Mouse (Mus musculus) frontal cortex, postnatal 36 days (tissue): ENCODE measurements around the gene Olfr1013.

Experiments
- DNase-seq, 2 experiments: peaks; one replicate each; pipeline ENCODE4 v3.0.0; 2022; ENCODE audit warnings: low spot score in 2 of 2

Gene Olfr1013

GRCm38 (mm10) chr2:85766798-85767197, at the start of gene Olfr1013:
Gene Olfr1013 (plus strand): TSS chr2:85767098.
- DNase-seq = no peak

DNA sequence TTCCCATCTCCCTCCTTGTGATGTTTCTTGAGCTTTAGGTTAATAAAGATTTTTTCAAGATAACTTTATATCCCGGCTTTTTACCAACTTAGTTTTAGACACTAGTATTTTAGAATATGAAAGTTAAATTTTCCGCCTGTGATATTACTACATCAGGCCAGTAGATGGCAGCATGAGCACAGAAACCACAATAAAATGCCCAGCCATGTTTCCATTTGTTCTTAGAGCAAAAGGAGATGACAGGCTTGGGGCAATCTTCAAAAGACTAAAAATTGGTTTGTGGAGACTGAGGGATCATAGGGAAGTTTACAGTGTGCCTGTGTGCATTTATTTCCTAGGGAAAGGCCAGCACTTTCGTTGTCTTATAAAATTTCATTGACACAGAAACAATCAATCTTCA, 41.1 kb upstream of the Olfr1013 start:
- peak; percentile 6 to 36 for DNase-seq

- DNase-seq = no peak
These were observed 13.1 kb upstream of the Olfr1013 start for GRCm38 (mm10) chr2:85753822-85754221.

- no peak for DNase-seq
These were observed 4.2 kb upstream of the Olfr1013 start, which contains the start of gene Olfr1012 for GRCm38 (mm10) chr2:85762666-85763065. Gene Olfr1012 (minus strand): TSS chr2:85762766.

GRCm38 (mm10) chr2:85772413-85772812, 5.5 kb downstream of the Olfr1013 start, which contains the start of gene Olfr1014:
Gene Olfr1014 (plus strand): TSS chr2:85772713.
- DNase-seq = no peak

DNA sequence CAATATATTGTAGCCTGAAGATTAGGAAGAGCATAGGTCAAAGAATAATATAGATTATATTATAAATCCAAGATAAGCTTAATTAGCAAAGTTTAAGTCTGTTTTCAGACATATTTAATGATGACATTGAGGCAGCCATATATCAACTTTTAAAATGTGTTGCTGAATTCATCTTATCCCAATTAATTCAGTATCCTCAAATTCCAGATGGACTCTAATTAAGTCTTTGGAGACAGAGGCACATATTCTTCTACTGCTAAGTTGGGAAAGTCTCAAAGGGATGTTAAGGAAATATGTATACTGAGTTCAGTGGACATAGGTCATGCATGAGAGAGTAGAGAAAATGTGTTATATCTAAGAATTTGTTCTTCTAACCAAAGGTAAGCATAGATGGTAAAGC, 14.8 kb downstream of the Olfr1013 start, which contains the start of gene Olfr1015:
TSS of gene Olfr1015 (plus strand) at position 301 of the 400 bp plus-strand sequence.
- no peak for DNase-seq

GRCm38 (mm10) chr2:85792331-85792730, 25.4 kb downstream of the Olfr1013 start:
- DNase-seq = no peak

- no peak for DNase-seq
These were observed 35.5 kb downstream of the Olfr1013 start, which contains the start of gene Olfr1016 for GRCm38 (mm10) chr2:85802444-85802843. Gene Olfr1016 (minus strand): TSS chr2:85802544.

DNA sequence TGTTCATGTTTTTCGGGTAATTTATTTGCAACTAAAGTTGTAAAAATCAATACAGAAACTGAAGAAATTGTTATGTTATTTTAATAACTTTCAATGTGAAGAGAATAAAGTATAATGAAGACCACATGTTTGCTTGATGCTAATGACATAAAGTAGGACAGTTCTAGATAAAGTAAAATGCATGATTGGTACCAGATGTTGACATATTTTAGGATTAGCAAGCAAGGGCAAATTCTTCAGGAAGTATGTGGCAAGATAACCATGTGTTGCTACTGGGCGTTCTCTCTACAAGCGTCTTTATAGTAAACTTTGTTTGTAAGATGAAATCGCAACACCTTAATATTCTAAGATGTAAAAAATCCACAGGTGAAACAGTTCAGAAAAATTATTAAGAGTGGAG, 37.6 kb downstream of the Olfr1013 start:
- DNase-seq = no peak

- DNase-seq = no peak
These were observed 51.3 kb downstream of the Olfr1013 start, which contains the start of gene Olfr1018 for GRCm38 (mm10) chr2:85818179-85818578. Gene Olfr1018 (plus strand): TSS chr2:85818479.
